Mouse (Mus musculus) cerebellum, adult (tissue): ENCODE measurements around the gene Vmn1r50.
"Not testable (repeated sequence)": the region's sequence is repeated elsewhere in the genome, so short reads cannot be mapped to it uniquely, and the experiment has no call there.

Experiments
- ATAC-seq: cut with Nextera tagmentation; 2 replicates; pipeline ENCODE4 v1.9.2; 2017; ENCODE audit warnings: mild to moderate bottlenecking, moderate library complexity, mixed read lengths; ENCODE audit not compliant: insufficient number of reproducible peaks, low FRiP score, low TSS enrichment

The Vmn1r50 gene

DNA sequence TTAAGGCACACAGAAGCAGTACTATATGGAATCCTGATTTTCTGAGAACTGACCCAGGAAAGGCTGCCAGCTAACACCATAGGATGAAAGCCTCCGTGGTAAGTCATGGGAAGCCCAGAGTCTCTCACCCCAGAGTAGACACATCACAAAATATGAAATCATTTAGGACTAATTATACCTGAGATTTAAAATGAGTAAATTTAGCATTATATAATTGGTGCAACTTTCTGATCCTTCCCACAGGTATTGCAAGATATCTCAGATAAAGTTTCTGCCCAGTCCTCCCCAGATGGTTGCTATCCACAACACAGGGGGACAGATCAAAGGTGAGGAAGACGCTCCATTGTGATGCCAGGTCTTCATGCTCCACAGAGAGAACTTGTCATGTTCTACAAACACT is at the start of gene Vmn1r50:
Gene Vmn1r50 (plus strand): TSS at position 301 of the 400 bp plus-strand sequence.
- no peak for ATAC-seq

- ATAC-seq: no peak
These were observed 22.8 kb upstream of the Vmn1r50 start, which contains the start of gene Vmn1r49 for GRCm38 (mm10) chr6:90078406-90078805. Gene Vmn1r49 (minus strand): TSS chr6:90078506.

DNA sequence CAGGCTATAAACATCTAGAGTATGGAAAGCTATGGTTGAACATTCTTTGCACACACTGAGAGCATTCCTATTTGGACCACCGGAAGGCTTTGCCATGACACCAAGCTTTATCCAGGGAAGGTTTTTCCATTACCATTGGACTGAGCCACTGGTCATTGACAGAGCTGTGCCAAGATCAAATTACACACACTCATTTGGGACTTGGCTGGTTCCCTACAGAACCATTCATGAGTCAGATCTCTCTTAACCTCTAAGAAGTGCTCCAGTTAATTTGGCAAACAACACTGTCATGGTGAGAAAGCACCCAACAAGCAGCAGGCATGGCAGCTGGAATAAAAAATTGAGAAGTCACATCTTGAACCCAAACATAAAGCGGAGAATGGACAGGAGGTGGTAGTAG is 664 bp upstream of the Vmn1r50 start:
- ATAC-seq: no peak

DNA sequence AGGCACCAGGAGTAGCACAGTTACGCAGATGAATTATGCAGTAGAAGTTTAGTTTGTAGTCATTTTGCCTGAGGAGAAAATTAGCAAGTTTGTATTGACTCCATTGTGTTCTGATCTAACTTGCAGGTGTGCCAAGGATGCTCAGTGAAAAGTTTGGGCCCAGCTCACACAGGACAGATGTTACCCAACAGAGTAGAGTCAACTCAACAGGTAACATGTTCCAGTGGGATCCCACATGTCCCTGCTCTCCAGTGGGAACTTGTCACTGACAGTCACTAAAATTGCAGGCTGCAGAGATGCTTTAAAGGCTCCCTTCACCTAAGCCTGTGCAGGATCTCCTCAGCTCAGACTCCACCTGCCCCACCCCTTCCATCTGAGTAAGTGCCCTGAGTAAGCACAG is 21.1 kb downstream of the Vmn1r50 start, which contains the start of gene Vmn1r51:
Gene Vmn1r51 (plus strand): TSS at position 301 of the 400 bp plus-strand sequence.
- ATAC-seq: not testable (repeated sequence)
